Mouse (Mus musculus): ENCODE measurements around the gene Nsf. TPM values are rescaled to one million over a fixed set of nuclear protein-coding genes. Genes with fewer than 3 reads are reported as not detected.
A peak's percentile ranks its signal among the peaks of the same experiment; 100 is the strongest.

The Nsf gene
- total and polyA plus RNA-seq, 2 experiments = 10.2 to 14.0 TPM

DNA sequence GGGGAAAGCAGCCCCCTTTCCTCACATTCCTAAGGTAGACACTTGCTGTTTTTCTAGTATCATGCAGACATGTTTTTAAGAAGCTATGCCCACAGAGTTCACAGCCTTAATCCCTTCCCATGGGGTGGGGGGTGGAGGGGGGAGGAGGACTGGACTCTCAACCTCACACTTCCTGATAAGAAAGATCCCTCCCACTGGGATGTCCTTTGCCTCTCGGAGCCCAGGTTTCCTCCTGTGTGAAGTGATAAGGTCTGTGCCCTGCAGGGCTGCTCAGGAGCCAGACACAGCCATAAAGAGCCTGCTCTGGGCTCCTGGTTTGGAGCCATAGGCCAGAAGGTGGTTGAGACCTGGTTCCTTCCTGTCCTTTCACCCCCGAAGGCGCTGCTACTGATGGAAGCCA lies 139.0 kb downstream of the Nsf start:
- no peak for DNase-seq (ENCODE audit: extremely low read depth, low read depth, low spot score)
- H3K79me2 ChIP-seq (ENCODE audit: control insufficient read depth, insufficient read depth, low read length) = no peaks in the 10 kb centered on the region
- WGBS = 24% methylated on average over 3 of the region's 3 CpGs

DNA sequence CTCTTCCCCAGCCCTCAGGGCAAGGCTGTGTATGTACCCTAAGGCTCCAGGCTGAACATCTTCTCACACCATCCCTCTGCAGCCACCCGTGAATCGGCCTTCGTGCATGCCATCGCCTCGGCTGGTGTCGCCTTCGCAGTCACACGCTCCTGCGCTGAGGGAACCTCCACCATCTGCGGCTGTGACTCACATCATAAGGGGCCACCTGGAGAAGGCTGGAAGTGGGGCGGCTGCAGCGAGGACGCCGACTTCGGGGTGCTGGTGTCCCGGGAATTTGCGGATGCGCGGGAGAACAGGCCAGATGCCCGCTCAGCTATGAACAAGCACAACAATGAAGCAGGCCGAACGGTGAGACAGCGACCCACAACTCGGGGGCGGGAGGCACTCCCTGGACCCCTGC lies 142.6 kb downstream of the Nsf start:
- H3K4me3 ChIP-seq (ENCODE audit: insufficient read depth, low read depth, low read length) = no peak overlapping the region
- H3K9ac ChIP-seq (ENCODE audit: low read depth, low read length) = no peak overlapping the region
- H3K27ac ChIP-seq (replicated peaks; ENCODE audit: insufficient read depth, low read depth, low read length) = no peak overlapping the region
- H3K79me2 ChIP-seq (ENCODE audit: control insufficient read depth, insufficient read depth, low read length) = no peaks in the 10 kb centered on the region
- TF ChIP-seq POLR2A (IDR thresholded peaks at IDR 0.05; ENCODE audit: extremely low read depth, insufficient read depth, low read length) = no peak
- no peak for TF ChIP-seq CTCF (IDR thresholded peaks at IDR 0.05; ENCODE audit: low read depth, low read length)
- 0 out of 2 replicates have a peak, but pooled peaks cover 2% of the 10 kb centered on the region for H3K4me1 ChIP-seq (ENCODE audit: control insufficient read depth, insufficient read depth, low read length)
- H3K27me3 ChIP-seq (ENCODE audit: control insufficient read depth, insufficient read depth, low read length) = peaks cover 22% of the 10 kb centered on the region
- 79% methylated on average over 25 of the region's 25 CpGs for WGBS
- H3K36me3 ChIP-seq (ENCODE audit: control insufficient read depth, insufficient read depth, low read length) = no peaks in the 10 kb centered on the region
- DNase-seq (ENCODE audit: extremely low read depth, low read depth, low spot score) = no peak

More for the DNA sequence above, 139.0 kb downstream of the Nsf start:
- H3K27me3 ChIP-seq (ENCODE audit: control insufficient read depth, insufficient read depth, low read length) = peaks cover 11% of the 10 kb centered on the region
- no peak overlapping the region for H3K9ac ChIP-seq (ENCODE audit: low read depth, low read length)
- no peaks in the 10 kb centered on the region for H3K4me1 ChIP-seq (ENCODE audit: control insufficient read depth, insufficient read depth, low read length)
- no peak overlapping the region for H3K4me3 ChIP-seq (ENCODE audit: insufficient read depth, low read depth, low read length)
- H3K36me3 ChIP-seq (ENCODE audit: control insufficient read depth, insufficient read depth, low read length) = no peaks in the 10 kb centered on the region
- H3K27ac ChIP-seq (replicated peaks; ENCODE audit: insufficient read depth, low read depth, low read length) = no peak overlapping the region
- TF ChIP-seq CTCF (IDR thresholded peaks at IDR 0.05; ENCODE audit: low read depth, low read length) (no peak), POLR2A (IDR thresholded peaks at IDR 0.05; ENCODE audit: extremely low read depth, insufficient read depth, low read length) (no peak)

DNA sequence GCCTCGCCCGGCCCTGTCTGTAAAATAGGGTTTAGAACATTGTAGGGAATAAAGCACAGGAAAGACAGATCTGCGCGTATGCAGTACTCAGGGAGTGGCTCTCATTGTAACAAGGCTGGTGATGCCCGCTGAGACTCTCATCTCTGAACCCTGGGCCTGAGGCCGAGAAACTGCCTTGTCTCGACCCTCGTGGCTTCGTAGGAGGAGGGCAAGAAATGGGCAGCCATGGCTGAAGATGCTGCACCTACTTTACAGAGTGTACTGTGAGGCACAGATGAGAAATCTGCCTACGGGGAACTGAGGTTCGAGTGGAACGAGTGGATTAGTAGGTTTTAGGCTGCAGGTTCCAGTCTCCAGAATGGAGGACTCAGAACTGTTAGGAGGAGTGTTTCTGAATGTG lies 143.2 kb downstream of the Nsf start:
- Histone ChIP-seq H3K27me3 (ENCODE audit: control insufficient read depth, insufficient read depth, low read length) (peaks cover 22% of the 10 kb centered on the region), H3K9ac (ENCODE audit: low read depth, low read length) (no peak overlapping the region), H3K4me3 (ENCODE audit: insufficient read depth, low read depth, low read length) (no peak overlapping the region), H3K4me1 (ENCODE audit: control insufficient read depth, insufficient read depth, low read length) (0 out of 2 replicates have a peak, but pooled peaks cover 2% of the 10 kb centered on the region), H3K36me3 (ENCODE audit: control insufficient read depth, insufficient read depth, low read length) (no peaks in the 10 kb centered on the region), H3K27ac (replicated peaks; ENCODE audit: insufficient read depth, low read depth, low read length) (no peak overlapping the region), H3K79me2 (ENCODE audit: control insufficient read depth, insufficient read depth, low read length) (no peaks in the 10 kb centered on the region)
- TF ChIP-seq POLR2A (IDR thresholded peaks at IDR 0.05; ENCODE audit: extremely low read depth, insufficient read depth, low read length) (no peak), CTCF (IDR thresholded peaks at IDR 0.05; ENCODE audit: low read depth, low read length) (no peak)
- WGBS = 34% methylated on average over 12 of the region's 12 CpGs
- DNase-seq (ENCODE audit: extremely low read depth, low read depth, low spot score) = no peak

DNA sequence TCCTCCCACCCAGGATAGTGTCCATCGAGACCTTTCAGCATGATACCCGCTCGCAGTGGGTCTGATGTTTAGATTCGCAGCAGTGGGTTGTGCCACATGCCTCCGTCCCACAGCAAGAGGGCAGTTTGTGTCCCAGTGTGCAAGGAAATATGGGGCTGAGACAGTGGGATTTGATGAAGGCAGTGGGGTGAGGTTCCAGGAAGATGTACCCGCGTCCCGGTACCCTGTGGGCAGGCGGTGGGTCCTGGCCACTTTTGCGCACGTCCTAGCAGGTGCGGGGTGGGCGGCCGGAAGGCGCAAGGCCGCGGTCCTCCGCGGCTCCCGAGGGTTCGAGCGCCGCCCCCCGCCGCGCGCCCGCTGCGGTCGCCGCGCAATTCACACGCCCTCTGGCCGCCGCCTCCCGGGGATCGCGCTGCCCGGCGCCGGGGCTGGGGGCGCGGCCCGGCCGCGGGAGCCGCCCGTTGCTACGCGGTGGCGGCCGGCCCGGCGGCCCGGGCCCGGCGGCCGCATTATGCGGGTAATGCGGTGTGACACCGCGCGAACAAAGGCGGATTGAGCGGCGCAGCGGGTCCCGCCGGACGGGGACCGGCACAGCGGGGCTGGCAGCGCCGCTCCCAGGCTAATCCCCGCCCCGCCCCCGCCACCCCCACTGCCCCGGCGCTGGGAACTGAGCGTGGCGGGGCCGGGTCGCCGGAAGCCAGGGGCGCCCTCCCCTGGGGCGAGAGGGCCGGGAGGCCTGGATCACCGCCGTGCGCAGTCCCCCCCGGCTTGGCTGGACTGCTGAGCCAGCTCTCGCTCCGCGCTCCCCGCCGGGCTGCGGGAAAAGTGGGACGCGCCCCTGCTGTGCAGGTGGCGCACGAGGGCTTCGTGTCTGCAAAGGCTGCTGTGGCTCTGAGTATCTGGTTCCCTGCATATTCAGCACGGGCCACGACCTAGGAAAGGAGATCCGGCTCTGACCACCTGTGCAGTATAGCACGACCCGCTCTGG lies 144.0 kb downstream of the Nsf start:
- Histone ChIP-seq H3K27me3 (ENCODE audit: control insufficient read depth, insufficient read depth, low read length) (peaks cover 22% of the 10 kb centered on the region), H3K36me3 (ENCODE audit: control insufficient read depth, insufficient read depth, low read length) (no peaks in the 10 kb centered on the region), H3K4me3 (ENCODE audit: insufficient read depth, low read depth, low read length) (peak overlapping the region; percentile 19; the same call in 1 of the 2 replicates), H3K79me2 (ENCODE audit: control insufficient read depth, insufficient read depth, low read length) (no peaks in the 10 kb centered on the region), H3K4me1 (ENCODE audit: control insufficient read depth, insufficient read depth, low read length) (0 out of 2 replicates have a peak, but pooled peaks cover 2% of the 10 kb centered on the region), H3K9ac (ENCODE audit: low read depth, low read length) (no peak overlapping the region), H3K27ac (replicated peaks; ENCODE audit: insufficient read depth, low read depth, low read length) (no peak overlapping the region)
- TF ChIP-seq POLR2A (IDR thresholded peaks at IDR 0.05; ENCODE audit: extremely low read depth, insufficient read depth, low read length) (no peak), CTCF (IDR thresholded peaks at IDR 0.05; ENCODE audit: low read depth, low read length) (no peak)
- no peak for DNase-seq (ENCODE audit: extremely low read depth, low read depth, low spot score)
- WGBS = 2% methylated on average over 105 of the region's 107 CpGs

DNA sequence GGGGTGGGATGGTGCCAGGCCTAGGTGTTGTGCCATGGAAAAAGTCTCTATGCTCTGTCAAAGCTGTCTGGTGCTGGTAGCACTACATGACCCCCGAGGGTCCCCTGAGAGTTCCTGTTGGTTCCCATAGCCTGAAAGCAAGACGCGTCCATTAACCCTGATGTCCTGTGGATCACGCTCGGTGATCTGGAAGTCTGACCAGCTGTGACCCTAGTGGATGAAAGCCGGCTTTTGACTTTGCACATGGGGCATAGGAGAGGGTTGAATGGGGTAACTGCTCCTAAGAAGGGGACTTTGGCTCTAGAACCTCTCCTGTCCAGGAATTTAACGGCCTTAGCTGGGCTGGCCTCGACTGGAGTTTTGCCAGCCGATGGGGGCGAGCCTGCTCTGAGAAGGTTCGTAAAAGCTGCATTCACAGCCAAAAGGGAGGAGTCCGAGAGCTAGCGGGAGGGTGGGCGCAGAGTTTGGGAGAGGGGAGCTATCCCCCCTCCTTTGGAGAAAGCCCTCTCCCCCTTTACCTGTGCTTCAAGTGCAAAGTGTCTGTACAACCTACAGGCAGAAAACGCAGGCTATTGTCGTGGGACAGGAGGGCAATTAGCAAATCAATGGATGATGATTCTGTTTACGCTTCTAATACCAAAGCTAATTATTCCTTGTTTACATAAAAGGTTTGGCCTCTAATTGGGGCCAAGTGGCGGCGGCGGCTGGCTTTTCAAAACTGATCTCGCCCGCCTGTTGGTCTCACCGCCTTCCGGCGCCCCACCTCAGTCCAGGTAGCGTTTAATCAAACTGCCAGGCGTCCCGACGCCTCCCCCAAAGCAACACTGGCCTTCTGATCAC lies 144.9 kb downstream of the Nsf start:
- no peak for DNase-seq (ENCODE audit: extremely low read depth, low read depth, low spot score)
- Histone ChIP-seq H3K4me1 (ENCODE audit: control insufficient read depth, insufficient read depth, low read length) (0 out of 2 replicates have a peak, but pooled peaks cover 2% of the 10 kb centered on the region), H3K36me3 (ENCODE audit: control insufficient read depth, insufficient read depth, low read length) (no peaks in the 10 kb centered on the region), H3K9ac (ENCODE audit: low read depth, low read length) (no peak overlapping the region), H3K79me2 (ENCODE audit: control insufficient read depth, insufficient read depth, low read length) (no peaks in the 10 kb centered on the region), H3K27ac (replicated peaks; ENCODE audit: insufficient read depth, low read depth, low read length) (no peak overlapping the region), H3K27me3 (ENCODE audit: control insufficient read depth, insufficient read depth, low read length) (peaks cover 22% of the 10 kb centered on the region), H3K4me3 (ENCODE audit: insufficient read depth, low read depth, low read length) (no peak overlapping the region)
- TF ChIP-seq CTCF (IDR thresholded peaks at IDR 0.05; ENCODE audit: low read depth, low read length) (no peak), POLR2A (IDR thresholded peaks at IDR 0.05; ENCODE audit: extremely low read depth, insufficient read depth, low read length) (no peak)
- 10% methylated on average over 29 of the region's 29 CpGs for WGBS
